ENCODE assay signal across 8 mouse cellular contexts in genomic region chr3:89510979-89511378, GRCm38 (mm10). TPM values are rescaled to one million over a fixed set of nuclear protein-coding genes. Genes with fewer than 3 reads are reported as not detected.
DNase-seq lines count a peak whose midpoint lies in the region; ATAC-seq and TF ChIP-seq lines count a peak whose summit lies in the region.

No protein-coding gene starts in this region.

- peaks cover 14% of the 10 kb centered on the region for H3K4me1 ChIP-seq in forebrain, embryonic 12.5 days
- no peaks in the 10 kb centered on the region for H3K4me1 ChIP-seq in intestine, embryonic 14.5 days (replicated peaks; ENCODE audit: control insufficient read depth, insufficient read depth, low read length)
- H3K4me1 ChIP-seq in lung, adult 2 months (ENCODE audit: control insufficient read depth, insufficient read depth, low read length), result no peaks in the 10 kb centered on the region

- no peaks in the 10 kb centered on the region for H3K36me3 ChIP-seq in forebrain, embryonic 12.5 days (replicated peaks)
- no peaks in the 10 kb centered on the region for H3K36me3 ChIP-seq in intestine, embryonic 14.5 days (ENCODE audit: control insufficient read depth, insufficient read depth, low read length)

- peak; percentile 56 for TF ChIP-seq CTCF in lung, adult 2 months (IDR thresholded peaks at IDR 0.05; ENCODE audit: insufficient read depth, low read length)

- H3K27me3 ChIP-seq in forebrain, embryonic 12.5 days, result peaks cover 15% of the 10 kb centered on the region
- 0 out of 2 replicates have a peak, but pooled peaks cover 3% of the 10 kb centered on the region for H3K27me3 ChIP-seq in intestine, embryonic 14.5 days (replicated peaks; ENCODE audit: control insufficient read depth, insufficient read depth, low read length)

- ATAC-seq in forebrain, embryonic 12.5 days (ENCODE audit: low FRiP score), result peak; percentile 77
- ATAC-seq in intestine, embryonic 14.5 days (replicated peaks; ENCODE audit: low FRiP score, low TSS enrichment, low read depth), result no peak
- no peak for ATAC-seq in inflammation-experienced regulatory T-cells, adult 6 months

- no peak for TF ChIP-seq POLR2A in lung, adult 2 months (IDR thresholded peaks at IDR 0.05; ENCODE audit: borderline replicate concordance, extremely low read depth, low read depth, low read length)

- H3K27ac ChIP-seq in forebrain, embryonic 12.5 days, result peak overlapping the region; percentile 47
- no peak overlapping the region for H3K27ac ChIP-seq in intestine, embryonic 14.5 days (ENCODE audit: low read depth)

- H3K4me3 ChIP-seq in forebrain, embryonic 12.5 days (replicated peaks), result peak overlapping the region; percentile 16; the same call in 1 of the 2 replicates
- H3K4me3 ChIP-seq in intestine, embryonic 14.5 days (ENCODE audit: low read depth, low read length), result no peak overlapping the region
- H3K4me3 ChIP-seq in lung, adult 2 months (replicated peaks; ENCODE audit: extremely low read depth, low read depth, low read length), result no peak overlapping the region

- H3K9me3 ChIP-seq in forebrain, embryonic 12.5 days, result no peaks in the 10 kb centered on the region
- H3K9me3 ChIP-seq in intestine, embryonic 14.5 days (ENCODE audit: control insufficient read depth, low read length), result no peaks in the 10 kb centered on the region; the same call in 1 of the 2 replicates

- H3K4me2 ChIP-seq in forebrain, embryonic 12.5 days, result peak overlapping the region; percentile 49
- H3K4me2 ChIP-seq in intestine, embryonic 14.5 days (ENCODE audit: low read length), result peak overlapping the region; percentile 20; the same call in 1 of the 2 replicates

- H3K9ac ChIP-seq in forebrain, embryonic 12.5 days, result peak overlapping the region; percentile 18; the same call in 1 of the 2 replicates
- H3K9ac ChIP-seq in intestine, embryonic 14.5 days (ENCODE audit: low read length), result no peak overlapping the region

- DNase-seq in urinary bladder, postnatal 14 days (ENCODE audit: low spot score), result peak; percentile 53
- no peak for DNase-seq in urinary bladder, adult 18-20 months (ENCODE audit: low spot score in 2 of 2)
- peak; percentile 14 for DNase-seq in c-Kit-positive CD71-positive TER-119-positive erythroid progenitor cells, embryonic 14.5 days (ENCODE audit: low spot score)
- DNase-seq in intestine, embryonic 14.5 days (ENCODE audit: low spot score), result peak; percentile 73
- no peak for DNase-seq in lung, adult 2 months
- peak; percentile 80 for DNase-seq in retina, postnatal 1 day

- whole genome bisulfite sequencing in forebrain, embryonic 12.5 days, result 20% methylated on average over 4 of the region's 4 CpGs
- 24% methylated on average over 4 of the region's 4 CpGs for WGBS in intestine, embryonic 14.5 days
- 21% methylated on average over 4 of the region's 4 CpGs for WGBS in lung, adult 2 months

RNA-seq across cellular contexts. Expression of gene Kcnn3, which starts 9.0 kb away (rescaled TPM):
- polyA plus RNA-seq in forebrain, embryonic 12.5 days (2016; fragmentation: Nextera tagmentation; extraction: Ambion mirVana), result 2.0 and 2.3 TPM in 2 replicates
- polyA plus RNA-seq in intestine, embryonic 14.5 days (2014; fragmentation: Nextera tagmentation; extraction: Ambion mirVana), result 5.6 and 6.3 TPM in 2 replicates
- 6.8 and 7.1 TPM in 2 replicates for polyA plus RNA-seq in lung, adult 2 months (2012; rRNA removed)
- not detected for polyA plus RNA-seq in inflammation-experienced regulatory T-cells, adult 6 months (2017; shearing (Covaris generic))

RNA-seq across cellular contexts. Expression of gene Pmvk, which starts 56.6 kb away (rescaled TPM):
- 65.6 and 66.1 TPM in 2 replicates for polyA plus RNA-seq in forebrain, embryonic 12.5 days (2016; fragmentation: Nextera tagmentation; extraction: Ambion mirVana)
- 60.1 and 63.7 TPM in 2 replicates for polyA plus RNA-seq in intestine, embryonic 14.5 days (2014; fragmentation: Nextera tagmentation; extraction: Ambion mirVana)
- polyA plus RNA-seq in lung, adult 2 months (2012; rRNA removed), result 35.3 and 52.1 TPM in 2 replicates
- polyA plus RNA-seq in inflammation-experienced regulatory T-cells, adult 6 months (2017; shearing (Covaris generic)), result 10 to 100 TPM; 34.8 to 40.5 (median 39.0) TPM

Comparison
In these comparisons a context has a peak if more than half of its experiments do, and no peak if none do; other contexts are left out.
1. DNase-seq: peak in urinary bladder, postnatal 14 days (single experiment), c-Kit-positive CD71-positive TER-119-positive erythroid progenitor cells, embryonic 14.5 days (single experiment), intestine, embryonic 14.5 days (single experiment) and retina, postnatal 1 day (single experiment); none in urinary bladder, adult 18-20 months (0 of 2) and lung, adult 2 months (single experiment).